Mouse (Mus musculus) liver, embryonic 11.5 days (tissue): ENCODE results near the gene Stra6l. TPM values are rescaled to one million over a fixed set of nuclear protein-coding genes. Genes with fewer than 3 reads are reported as not detected.
A peak's percentile ranks its signal among the peaks of the same experiment; 100 is the strongest.

Source experiments
- ATAC-seq: fragments of 200-750 bp; cut with Nextera tagmentation; replicated peaks from 2 replicates; pipeline ENCODE4 v1.8.0; 2017; ENCODE audit warnings: moderate number of reproducible peaks, mild to moderate bottlenecking, moderate TSS enrichment, moderate library complexity; ENCODE audit not compliant: low FRiP score
- DNase-seq: peaks from one replicate; pipeline ENCODE4 v3.0.0-alpha.2; 2017; ENCODE audit warnings: low spot score
- H3K27ac ChIP-seq: fragments of 300-500 bp; sonication (generic); 2 replicates; pipeline ENCODE4 v1.5.1; 2014; ENCODE audit warnings: mild to moderate bottlenecking, low read depth, low read length, control low read depth
- H3K27me3 ChIP-seq: fragments of 300-500 bp; sonication (generic); replicated peaks from 2 replicates; pipeline ENCODE4 v1.6.1; 2014; ENCODE audit warnings: low read length, mixed read lengths; ENCODE audit not compliant: control insufficient read depth, insufficient read depth
- H3K36me3 ChIP-seq: fragments of 300-500 bp; sonication (generic); 2 replicates; pipeline ENCODE4 v1.6.1; 2014; ENCODE audit warnings: mild to moderate bottlenecking, low read length, moderate library complexity, mixed read lengths; ENCODE audit not compliant: control insufficient read depth, insufficient read depth
- H3K4me1 ChIP-seq: fragments of 300-500 bp; sonication (generic); replicated peaks from 2 replicates; pipeline ENCODE4 v1.6.1; 2014; ENCODE audit warnings: low read length, mixed read lengths; ENCODE audit not compliant: control insufficient read depth, insufficient read depth
- H3K4me2 ChIP-seq: fragments of 300-500 bp; sonication (generic); 2 replicates; pipeline ENCODE4 v1.6.1; 2014; ENCODE audit warnings: mild to moderate bottlenecking, control low read depth, moderate library complexity
- H3K4me3 ChIP-seq: fragments of 300-500 bp; sonication (generic); 2 replicates; pipeline ENCODE4 v1.5.1; 2014; ENCODE audit warnings: low read depth, low read length, control low read depth
- H3K9ac ChIP-seq: fragments of 300-500 bp; sonication (generic); 2 replicates; pipeline ENCODE4 v1.6.1; 2014; ENCODE audit warnings: low read depth, low read length, control low read depth
- H3K9me3 ChIP-seq: fragments of 300-500 bp; sonication (generic); 2 replicates; pipeline ENCODE4 v1.6.1; 2016; ENCODE audit warnings: low read length, inconsistent platforms, mixed read lengths; ENCODE audit not compliant: control insufficient read depth
- WGBS: fragments of 180-500 bp; shearing (Covaris S2); extraction: QIAGEN DNeasy Blood & Tissue Kit; methylation state at CpG from one replicate; pipeline ENCODE4 v1.1.7; 2014; 5-methylcytosine and 5-hydroxymethylcytosine counted together
- polyA plus RNA-seq: library from polyadenylated mRNA; unstranded; fragments of >200 nt; fragmentation: Nextera tagmentation; extraction: Ambion mirVana; gene quantifications from 2 replicates; pipeline ENCODE4 v1.2.1, GENCODE M21; 2014

Gene Stra6l
- 2.5 and 3.1 TPM in 2 replicates for polyA plus RNA-seq

- Histone ChIP-seq H3K9ac (no peak within 1 kb of the TSS), H3K27me3 (peaks cover 9% of the 10 kb centered on the region; the same call in 1 of the 2 replicates), H3K4me1 (0 out of 2 replicates have a peak, but pooled peaks cover 2% of the 10 kb centered on the region), H3K4me2 (peak within 1 kb of the TSS; percentile 40), H3K4me3 (peak within 1 kb of the TSS; percentile 3; the same call in 1 of the 2 replicates), H3K27ac (no peak within 1 kb of the TSS), H3K9me3 (no peaks in the 10 kb centered on the region), H3K36me3 (no peaks in the 10 kb centered on the region)
- ATAC-seq = no peak
- WGBS = 39% methylated on average over 10 of the region's 10 CpGs
- no peak for DNase-seq
Measured at GRCm38 (mm10) chr4:45848109-45848824, at the start of gene Stra6l. Gene Stra6l (plus strand): TSS chr4:45848664.

- Histone ChIP-seq H3K36me3 (peaks cover 3% of the 10 kb centered on the region; the same call in 1 of the 2 replicates), H3K4me3 (peak within 1 kb of the TSS; percentile 37), H3K27me3 (peaks cover 8% of the 10 kb centered on the region), H3K4me2 (peak within 1 kb of the TSS; percentile 66), H3K4me1 (peaks cover 13% of the 10 kb centered on the region; the same call in 1 of the 2 replicates), H3K9ac (peak within 1 kb of the TSS; percentile 38; the same call in 1 of the 2 replicates), H3K27ac (no peak within 1 kb of the TSS), H3K9me3 (no peaks in the 10 kb centered on the region)
- DNase-seq (peak; percentile 65), ATAC-seq (peak; percentile 82)
- WGBS = 2% methylated on average over 26 of the region's 26 CpGs
Measured at GRCm38 (mm10) chr4:45798964-45799363, 49.5 kb upstream of the Stra6l start, which contains the start of gene Aldh1b1. Gene Aldh1b1 (plus strand): TSS chr4:45799022.

DNA sequence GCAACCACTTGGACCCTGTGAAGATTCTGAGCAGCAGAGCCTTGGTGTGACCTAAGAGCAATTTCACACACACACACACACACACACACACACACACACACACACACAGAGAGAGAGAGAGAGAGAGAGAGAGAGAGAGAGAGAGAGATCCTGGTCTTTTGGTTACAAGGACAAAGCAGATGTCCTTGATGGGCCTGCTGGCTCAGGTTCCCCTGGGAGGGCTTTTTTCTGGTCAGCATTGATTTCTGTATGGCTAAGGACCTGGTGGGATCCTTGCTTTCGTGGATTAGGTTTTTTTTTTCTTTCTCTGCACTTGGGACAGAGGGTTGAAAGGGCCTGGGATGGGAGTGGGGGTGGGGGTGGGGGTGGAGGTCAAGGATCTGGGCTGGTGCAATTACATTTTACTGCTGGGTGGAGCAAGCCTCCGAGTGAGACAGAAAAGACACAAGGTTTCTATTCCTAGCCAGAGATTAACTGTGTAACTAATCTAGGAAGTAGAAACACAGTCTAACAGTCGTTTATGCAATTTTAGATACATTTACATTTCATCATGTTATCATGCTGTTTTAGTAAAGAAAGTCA, 48.4 kb upstream of the Stra6l start:
- Histone ChIP-seq H3K36me3 (peaks cover 3% of the 10 kb centered on the region; the same call in 1 of the 2 replicates), H3K4me3 (no peak overlapping the region), H3K27ac (peak overlapping the region; percentile 33; the same call in 1 of the 2 replicates), H3K27me3 (peaks cover 8% of the 10 kb centered on the region), H3K9ac (no peak overlapping the region), H3K9me3 (no peaks in the 10 kb centered on the region), H3K4me1 (peaks cover 13% of the 10 kb centered on the region; the same call in 1 of the 2 replicates), H3K4me2 (peak overlapping the region; percentile 38)
- ATAC-seq (no peak), DNase-seq (no peak)
- 33% methylated on average over 3 of the region's 3 CpGs for WGBS

DNA sequence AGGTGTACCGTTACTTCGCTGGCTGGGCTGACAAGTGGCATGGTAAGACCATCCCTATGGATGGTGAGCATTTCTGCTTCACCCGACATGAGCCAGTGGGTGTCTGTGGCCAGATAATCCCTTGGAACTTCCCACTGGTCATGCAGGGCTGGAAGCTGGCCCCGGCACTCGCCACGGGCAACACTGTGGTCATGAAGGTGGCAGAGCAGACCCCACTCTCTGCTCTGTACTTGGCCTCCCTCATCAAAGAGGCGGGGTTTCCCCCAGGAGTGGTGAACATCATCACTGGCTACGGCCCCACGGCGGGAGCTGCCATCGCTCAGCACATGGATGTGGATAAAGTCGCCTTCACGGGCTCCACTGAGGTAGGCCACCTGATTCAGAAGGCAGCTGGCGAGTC, 45.6 kb upstream of the Stra6l start:
- WGBS = 90% methylated on average over 14 of the region's 14 CpGs
- Histone ChIP-seq H3K9me3 (no peaks in the 10 kb centered on the region), H3K36me3 (peaks cover 3% of the 10 kb centered on the region; the same call in 1 of the 2 replicates), H3K4me1 (peaks cover 8% of the 10 kb centered on the region; the same call in 1 of the 2 replicates), H3K4me3 (no peak overlapping the region), H3K27me3 (no peaks in the 10 kb centered on the region), H3K4me2 (no peak overlapping the region), H3K9ac (no peak overlapping the region), H3K27ac (no peak overlapping the region)
- DNase-seq (no peak), ATAC-seq (no peak)

GRCm38 (mm10) chr4:45808034-45808433, 40.4 kb upstream of the Stra6l start:
- Histone ChIP-seq H3K27me3 (peaks cover 2% of the 10 kb centered on the region; the same call in 1 of the 2 replicates), H3K27ac (no peak overlapping the region), H3K4me1 (no peaks in the 10 kb centered on the region), H3K36me3 (peaks cover 3% of the 10 kb centered on the region; the same call in 1 of the 2 replicates), H3K4me3 (no peak overlapping the region), H3K4me2 (no peak overlapping the region), H3K9ac (no peak overlapping the region), H3K9me3 (no peaks in the 10 kb centered on the region)
- DNase-seq = no peak
- no peak for ATAC-seq
- WGBS = 45% methylated on average over 7 of the region's 7 CpGs

DNA sequence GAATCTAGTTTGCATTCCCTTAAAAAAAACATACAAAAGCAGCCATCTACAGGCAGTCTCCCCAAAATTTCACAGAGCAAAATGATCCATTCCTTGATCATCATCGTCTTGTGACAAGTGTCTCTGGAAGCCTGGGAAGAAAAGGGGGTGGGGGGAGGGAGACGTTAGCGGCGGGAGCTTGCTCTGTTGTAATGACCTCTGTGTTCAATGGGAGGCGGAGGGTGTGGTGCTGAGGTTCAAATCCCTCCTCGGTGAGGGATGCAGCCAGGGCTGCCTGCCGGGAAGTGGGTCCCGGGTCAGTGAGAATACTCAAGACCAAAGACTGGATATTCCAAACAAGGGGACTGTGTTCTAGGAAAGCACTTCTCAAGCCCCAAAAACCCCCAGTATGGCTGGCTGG, 37.2 kb upstream of the Stra6l start:
- H3K4me3 ChIP-seq = no peak overlapping the region
- 26% methylated on average over 8 of the region's 8 CpGs for WGBS
- no peak overlapping the region for H3K27ac ChIP-seq
- H3K4me2 ChIP-seq = no peak overlapping the region
- H3K36me3 ChIP-seq = no peaks in the 10 kb centered on the region
- H3K27me3 ChIP-seq = peaks cover 2% of the 10 kb centered on the region; the same call in 1 of the 2 replicates
- no peak for DNase-seq
- no peaks in the 10 kb centered on the region for H3K9me3 ChIP-seq
- H3K9ac ChIP-seq = no peak overlapping the region
- ATAC-seq = no peak
- H3K4me1 ChIP-seq = no peaks in the 10 kb centered on the region

DNA sequence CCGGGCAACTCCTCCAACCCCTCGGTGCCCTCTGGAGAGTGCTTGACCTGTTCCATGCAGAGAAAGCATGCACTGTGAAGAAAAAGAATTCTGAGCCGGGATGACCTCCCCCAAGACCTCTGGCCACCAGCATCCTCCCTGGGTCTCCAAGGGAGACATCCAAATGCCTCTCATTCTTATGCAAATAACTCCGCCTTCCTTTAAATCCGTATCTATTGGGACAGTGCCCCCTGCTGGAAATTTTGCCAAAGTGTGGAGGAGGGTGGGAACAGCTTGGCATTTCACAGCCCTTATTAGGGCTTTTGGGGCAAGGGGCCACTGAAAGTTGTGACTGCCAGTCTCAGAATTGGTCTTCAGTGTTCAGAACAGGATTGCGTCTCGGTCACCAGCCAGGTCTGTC, 32.9 kb upstream of the Stra6l start:
- H3K9me3 ChIP-seq = no peaks in the 10 kb centered on the region
- DNase-seq (no peak), ATAC-seq (no peak)
- H3K27me3 ChIP-seq = no peaks in the 10 kb centered on the region; the same call in none of the 2 replicates
- no peak overlapping the region for H3K27ac ChIP-seq
- H3K9ac ChIP-seq = no peak overlapping the region
- H3K4me1 ChIP-seq = peaks cover 8% of the 10 kb centered on the region
- no peaks in the 10 kb centered on the region for H3K36me3 ChIP-seq
- no peak overlapping the region for H3K4me2 ChIP-seq
- WGBS = 39% methylated on average over 7 of the region's 7 CpGs
- no peak overlapping the region for H3K4me3 ChIP-seq

GRCm38 (mm10) chr4:45818814-45819207, 29.7 kb upstream of the Stra6l start:
- Histone ChIP-seq H3K4me2 (peak overlapping the region; percentile 56), H3K27ac (no peak overlapping the region), H3K4me1 (peaks cover 8% of the 10 kb centered on the region), H3K36me3 (no peaks in the 10 kb centered on the region), H3K27me3 (peaks cover 15% of the 10 kb centered on the region), H3K9ac (no peak overlapping the region), H3K4me3 (no peak overlapping the region), H3K9me3 (no peaks in the 10 kb centered on the region)
- no peak for ATAC-seq
- 33% methylated on average over 3 of the region's 4 CpGs for WGBS
- no peak for DNase-seq
